Mouse (Mus musculus): Measurements from ENCODE around the gene Rplp2.

GRCm38 (mm10) chr7:141470637-141470944 is 23.4 kb downstream of the Rplp2 start:
- TF ChIP-seq CTCF (conservative IDR thresholded peaks at IDR 0.05; ENCODE audit: insufficient read depth, insufficient read length, low read depth, low read length), result no peak
- TF ChIP-seq POLR2A (IDR thresholded peaks at IDR 0.05; ENCODE audit: low read depth, low read length), result no peak
